Mouse (Mus musculus): ENCODE results near the gene Gm20715.
"Not testable (repeated sequence)": the region's sequence is repeated elsewhere in the genome, so short reads cannot be mapped to it uniquely, and the experiment has no call there.

Gene Gm20715

GRCm38 (mm10) chr7:6410043-6410442 lies at the start of gene Gm20715:
Gm20715 (plus strand) TSS chr7:6410277.
- DNase-seq = peak; percentile 73

- no peak for DNase-seq
Observed at GRCm38 (mm10) chr7:6360477-6361060, 49.5 kb upstream of the Gm20715 start.

- DNase-seq = no peak
Observed at GRCm38 (mm10) chr7:6361756-6362155, 48.3 kb upstream of the Gm20715 start.

- peak; percentile 91 for DNase-seq
Observed at GRCm38 (mm10) chr7:6362268-6363046, 47.6 kb upstream of the Gm20715 start.

- DNase-seq = peak; percentile 82
Observed at GRCm38 (mm10) chr7:6363047-6363488, 47.0 kb upstream of the Gm20715 start, which contains the start of gene Zfp78. Zfp78 (plus strand) TSS chr7:6363280.

GRCm38 (mm10) chr7:6364761-6365160 lies 45.3 kb upstream of the Gm20715 start:
- DNase-seq = no peak

- DNase-seq = no peak
Observed at GRCm38 (mm10) chr7:6367185-6367584, 42.9 kb upstream of the Gm20715 start.

GRCm38 (mm10) chr7:6368146-6368545 lies 41.9 kb upstream of the Gm20715 start:
- DNase-seq = not testable (repeated sequence)

- DNase-seq = no peak
Observed at GRCm38 (mm10) chr7:6369460-6369859, 40.6 kb upstream of the Gm20715 start.

GRCm38 (mm10) chr7:6372993-6373392 lies 37.1 kb upstream of the Gm20715 start:
- no peak for DNase-seq

- DNase-seq = no peak
Observed at GRCm38 (mm10) chr7:6378441-6378840, 31.6 kb upstream of the Gm20715 start.

- DNase-seq = no peak
Observed at GRCm38 (mm10) chr7:6381431-6381830, 28.6 kb upstream of the Gm20715 start.

GRCm38 (mm10) chr7:6383044-6383455 lies 27.0 kb upstream of the Gm20715 start, which contains the start of gene Zfp28:
Zfp28 (plus strand) TSS chr7:6383295.
- DNase-seq = peak; percentile 95

GRCm38 (mm10) chr7:6384011-6384410 lies 26.1 kb upstream of the Gm20715 start:
- DNase-seq = no peak

GRCm38 (mm10) chr7:6386995-6387394 lies 23.1 kb upstream of the Gm20715 start:
- DNase-seq = no peak

- no peak for DNase-seq
Observed at GRCm38 (mm10) chr7:6388971-6389370, 21.1 kb upstream of the Gm20715 start.

- DNase-seq = no peak
Observed at GRCm38 (mm10) chr7:6389449-6389848, 20.6 kb upstream of the Gm20715 start.

- peak; percentile 65 for DNase-seq
Observed at GRCm38 (mm10) chr7:6397996-6398975, 11.8 kb upstream of the Gm20715 start, which contains the start of gene Smim17. Smim17 (plus strand) TSS chr7:6398715.

GRCm38 (mm10) chr7:6414626-6415441 lies 4.8 kb downstream of the Gm20715 start:
- no peak for DNase-seq

GRCm38 (mm10) chr7:6415442-6415787 lies 5.3 kb downstream of the Gm20715 start:
- no peak for DNase-seq

GRCm38 (mm10) chr7:6419894-6420293 lies 9.8 kb downstream of the Gm20715 start:
- DNase-seq = no peak

- DNase-seq = no peak
Observed at GRCm38 (mm10) chr7:6429381-6429780, 19.3 kb downstream of the Gm20715 start.
